Mouse (Mus musculus) forebrain, embryonic 11.5 days (tissue): ENCODE results near the gene Grik5. TPM values are rescaled to one million over a fixed set of nuclear protein-coding genes. Genes with fewer than 3 reads are reported as not detected.
A peak's percentile ranks its signal among the peaks of the same experiment; 100 is the strongest.

Experiments
- ATAC-seq: fragments of 200-750 bp; cut with Nextera tagmentation; replicated peaks from 2 replicates; pipeline ENCODE4 v1.8.0; 2017; ENCODE audit warnings: moderate TSS enrichment; ENCODE audit not compliant: low FRiP score
- DNase-seq: peaks from one replicate; pipeline ENCODE4 v3.0.0-alpha.2; 2017; ENCODE audit warnings: low spot score
- H3K27ac ChIP-seq: fragments of 300-500 bp; sonication (generic); 2 replicates; pipeline ENCODE4 v1.5.1; 2014; ENCODE audit warnings: low read depth, low read length
- H3K27me3 ChIP-seq: fragments of 300-500 bp; sonication (generic); 2 replicates; pipeline ENCODE4 v1.6.1; 2014; ENCODE audit warnings: mild to moderate bottlenecking, low read length, mixed read lengths; ENCODE audit not compliant: control insufficient read depth, insufficient read depth
- H3K36me3 ChIP-seq: fragments of 300-500 bp; sonication (generic); 2 replicates; pipeline ENCODE4 v1.6.1; 2014; ENCODE audit warnings: mild to moderate bottlenecking, low read length, moderate library complexity, mixed read lengths; ENCODE audit not compliant: control insufficient read depth, insufficient read depth
- H3K4me1 ChIP-seq: fragments of 300-500 bp; sonication (generic); replicated peaks from 2 replicates; pipeline ENCODE4 v1.6.1; 2014; ENCODE audit warnings: low read length, mixed read lengths; ENCODE audit not compliant: control insufficient read depth, insufficient read depth
- H3K4me2 ChIP-seq: fragments of 300-500 bp; sonication (generic); 2 replicates; pipeline ENCODE4 v1.6.1; 2014; ENCODE audit warnings: low read depth, mild to moderate bottlenecking, low read length, moderate library complexity, mixed read lengths; ENCODE audit not compliant: severe bottlenecking
- H3K4me3 ChIP-seq: fragments of 300-500 bp; sonication (generic); 2 replicates; pipeline ENCODE4 v1.5.1; 2014; ENCODE audit warnings: low read depth, low read length
- H3K9ac ChIP-seq: fragments of 300-500 bp; sonication (generic); 2 replicates; pipeline ENCODE4 v1.6.1; 2014; ENCODE audit warnings: low read length
- H3K9me3 ChIP-seq: fragments of 300-500 bp; sonication (generic); 2 replicates; pipeline ENCODE4 v1.6.1; 2016; ENCODE audit warnings: low read length, mixed read lengths; ENCODE audit not compliant: control insufficient read depth
- WGBS: fragments of 180-500 bp; shearing (Covaris S2); extraction: QIAGEN DNeasy Blood & Tissue Kit; methylation state at CpG from one replicate; pipeline ENCODE4 v1.1.7; 2014; 5-methylcytosine and 5-hydroxymethylcytosine counted together
- polyA plus RNA-seq: library from polyadenylated mRNA; unstranded; fragments of >200 nt; fragmentation: Nextera tagmentation; extraction: Ambion mirVana; gene quantifications from 2 replicates; pipeline ENCODE4 v1.2.1, GENCODE M21; 2014

Gene Grik5
- polyA plus RNA-seq, 1 experiment from 2014 or later, result 13.6 TPM

- Histone ChIP-seq H3K4me1 (peaks cover 25% of the 10 kb centered on the region), H3K27ac (peak overlapping the region; percentile 87), H3K36me3 (peaks cover 4% of the 10 kb centered on the region), H3K4me3 (peak overlapping the region; percentile 94), H3K9ac (peak overlapping the region; percentile 59), H3K27me3 (no peaks in the 10 kb centered on the region), H3K9me3 (no peaks in the 10 kb centered on the region), H3K4me2 (peak overlapping the region; percentile 63)
- WGBS, result 23% methylated on average over 7 of the region's 7 CpGs
- ATAC-seq (no peak), DNase-seq (no peak)
Measured at GRCm38 (mm10) chr7:25076296-25076662, 4.1 kb upstream of the Grik5 start.

GRCm38 (mm10) chr7:25073924-25074323 is 1.8 kb upstream of the Grik5 start:
- no peaks in the 10 kb centered on the region for H3K9me3 ChIP-seq
- WGBS, result 80% methylated on average over 8 of the region's 8 CpGs
- ATAC-seq (no peak), DNase-seq (no peak)
- H3K27me3 ChIP-seq, result no peaks in the 10 kb centered on the region
- no peak overlapping the region for H3K27ac ChIP-seq
- no peak overlapping the region for H3K4me2 ChIP-seq
- no peak overlapping the region for H3K4me3 ChIP-seq
- H3K36me3 ChIP-seq, result no peaks in the 10 kb centered on the region; the same call in 1 of the 2 replicates
- H3K9ac ChIP-seq, result no peak overlapping the region
- peaks cover 44% of the 10 kb centered on the region for H3K4me1 ChIP-seq

DNA sequence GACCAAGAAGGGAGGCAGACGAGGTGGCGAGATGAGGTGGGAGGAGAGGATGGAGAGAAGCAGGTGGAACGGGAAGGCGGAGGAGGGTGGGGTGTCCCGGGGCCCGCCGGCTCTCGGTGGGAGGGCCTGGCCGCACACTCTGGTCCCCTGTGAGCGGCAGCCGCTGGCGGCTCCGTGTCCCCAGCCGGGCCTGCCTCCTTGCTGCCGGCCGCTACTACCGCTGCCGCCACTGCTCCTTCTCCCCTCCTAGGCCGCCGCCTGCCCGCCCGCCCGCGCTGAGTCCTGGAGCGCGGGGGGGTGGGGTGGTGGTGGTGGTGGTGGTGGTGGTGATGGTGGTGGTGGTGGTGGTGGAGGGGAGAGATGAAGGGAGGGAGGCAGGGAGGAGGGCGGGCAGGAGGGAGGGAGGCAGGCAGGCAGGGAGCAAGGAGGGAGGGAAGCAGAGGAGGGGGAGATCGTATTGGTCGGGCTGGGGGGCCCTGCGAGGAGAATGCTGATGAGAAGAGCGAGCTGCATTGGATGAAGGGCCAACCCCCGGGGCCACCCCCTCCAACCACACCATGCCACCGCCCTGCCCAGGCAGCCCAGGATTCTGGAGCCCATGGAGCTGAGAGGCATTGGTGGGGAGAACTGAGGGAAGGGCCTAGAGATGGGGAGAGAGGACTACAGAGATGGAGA is 707 bp upstream of the Grik5 start:
- H3K9me3 ChIP-seq, result no peaks in the 10 kb centered on the region
- H3K4me2 ChIP-seq, result peak overlapping the region; percentile 96
- H3K4me1 ChIP-seq, result peaks cover 44% of the 10 kb centered on the region
- H3K4me3 ChIP-seq, result peak overlapping the region; percentile 78
- no peaks in the 10 kb centered on the region for H3K27me3 ChIP-seq
- 1% methylated on average over 21 of the region's 33 CpGs for WGBS
- ATAC-seq, result peak; percentile 21
- peak overlapping the region; percentile 95 for H3K9ac ChIP-seq
- H3K36me3 ChIP-seq, result peaks cover 6% of the 10 kb centered on the region; the same call in 1 of the 2 replicates
- peak overlapping the region; percentile 91 for H3K27ac ChIP-seq
- DNase-seq, result peak; percentile 84

- Histone ChIP-seq H3K4me3 (no peak overlapping the region), H3K4me2 (no peak overlapping the region), H3K36me3 (peaks cover 15% of the 10 kb centered on the region), H3K9ac (no peak overlapping the region), H3K27me3 (no peaks in the 10 kb centered on the region), H3K27ac (no peak overlapping the region), H3K4me1 (peaks cover 37% of the 10 kb centered on the region), H3K9me3 (no peaks in the 10 kb centered on the region)
- DNase-seq (peak; percentile 71), ATAC-seq (peak; percentile 42; the same call in 1 of the 2 replicates)
- 13% methylated on average over 2 of the region's 2 CpGs for WGBS
Measured at GRCm38 (mm10) chr7:25068724-25069123, 3.4 kb downstream of the Grik5 start.

- no peak overlapping the region for H3K9ac ChIP-seq
- H3K27ac ChIP-seq, result no peak overlapping the region
- H3K4me1 ChIP-seq, result peaks cover 31% of the 10 kb centered on the region
- ATAC-seq (no peak), DNase-seq (no peak)
- no peaks in the 10 kb centered on the region for H3K9me3 ChIP-seq
- H3K4me3 ChIP-seq, result no peak overlapping the region
- 85% methylated on average over 22 of the region's 22 CpGs for WGBS
- peaks cover 15% of the 10 kb centered on the region for H3K36me3 ChIP-seq
- no peak overlapping the region for H3K4me2 ChIP-seq
- H3K27me3 ChIP-seq, result no peaks in the 10 kb centered on the region
Measured at GRCm38 (mm10) chr7:25067909-25068656, 4.1 kb downstream of the Grik5 start.

GRCm38 (mm10) chr7:25067338-25067737 is 4.8 kb downstream of the Grik5 start:
- Histone ChIP-seq H3K36me3 (peaks cover 20% of the 10 kb centered on the region), H3K9me3 (no peaks in the 10 kb centered on the region), H3K4me1 (peaks cover 29% of the 10 kb centered on the region), H3K27ac (no peak overlapping the region), H3K4me3 (no peak overlapping the region), H3K4me2 (no peak overlapping the region), H3K9ac (no peak overlapping the region), H3K27me3 (no peaks in the 10 kb centered on the region)
- DNase-seq, result no peak
- ATAC-seq, result no peak
- WGBS, result 97% methylated on average over 7 of the region's 7 CpGs

DNA sequence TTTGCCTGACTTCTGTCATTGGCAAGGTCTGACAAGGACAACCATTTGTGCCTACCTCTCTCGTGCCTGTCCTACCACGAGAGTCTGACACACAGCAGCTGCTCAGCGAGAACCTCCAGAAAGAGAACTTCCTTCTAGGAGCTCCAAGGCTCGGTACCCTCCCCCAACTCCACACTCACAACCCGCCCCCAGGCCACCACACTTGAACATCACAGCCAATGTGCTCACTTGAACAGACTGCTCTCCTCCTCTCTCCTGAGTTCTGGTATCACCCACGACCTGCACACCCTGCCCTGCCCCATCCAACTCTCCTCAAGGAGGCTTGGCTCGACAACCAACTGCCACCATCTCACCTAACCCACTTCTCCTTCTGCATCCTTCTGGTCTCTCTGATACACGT is 8.2 kb downstream of the Grik5 start:
- H3K4me3 ChIP-seq, result no peak overlapping the region
- no peaks in the 10 kb centered on the region for H3K9me3 ChIP-seq
- peaks cover 24% of the 10 kb centered on the region for H3K36me3 ChIP-seq
- no peak overlapping the region for H3K9ac ChIP-seq
- no peak overlapping the region for H3K4me2 ChIP-seq
- DNase-seq (no peak), ATAC-seq (no peak)
- no peak overlapping the region for H3K27ac ChIP-seq
- 90% methylated on average over 8 of the region's 8 CpGs for WGBS
- H3K4me1 ChIP-seq, result peaks cover 6% of the 10 kb centered on the region
- H3K27me3 ChIP-seq, result no peaks in the 10 kb centered on the region

DNA sequence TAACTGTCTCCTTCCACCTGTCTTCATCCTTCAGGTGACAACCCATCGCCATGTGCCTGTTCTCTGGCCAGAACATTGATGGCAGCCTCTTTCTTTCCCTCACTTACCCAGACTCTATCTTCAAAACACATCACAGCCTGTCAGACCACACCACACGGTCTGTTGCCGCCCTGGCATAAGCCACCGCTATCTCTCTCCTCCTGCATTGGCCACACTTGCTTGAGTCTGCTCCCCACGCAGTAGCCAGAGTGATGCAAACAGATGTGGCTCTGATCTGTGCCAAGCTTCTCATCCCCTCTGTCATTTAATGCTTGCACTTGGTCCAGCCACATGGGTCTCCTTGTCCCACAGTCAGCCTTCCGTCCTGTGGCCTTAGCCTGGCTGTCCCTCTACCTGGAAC is 8.8 kb downstream of the Grik5 start:
- H3K9ac ChIP-seq, result no peak overlapping the region
- no peak overlapping the region for H3K27ac ChIP-seq
- H3K4me3 ChIP-seq, result no peak overlapping the region
- peaks cover 26% of the 10 kb centered on the region for H3K36me3 ChIP-seq
- H3K27me3 ChIP-seq, result no peaks in the 10 kb centered on the region
- DNase-seq, result no peak
- H3K4me2 ChIP-seq, result no peak overlapping the region
- ATAC-seq, result no peak
- WGBS, result 91% methylated on average over 6 of the region's 6 CpGs
- no peaks in the 10 kb centered on the region for H3K9me3 ChIP-seq
- peaks cover under 1% of the 10 kb centered on the region for H3K4me1 ChIP-seq
